Mouse (Mus musculus): Measurements from ENCODE around the gene Dusp13. TPM values are rescaled to one million over a fixed set of nuclear protein-coding genes. Genes with fewer than 3 reads are reported as not detected.

Gene Dusp13
- under 1 TPM in 1 of 2 experiments, not detected in 1; 0.75 TPM for total RNA-seq (2021)
- long read RNA-seq, partial matches to known transcripts: 0 of 1 reads
- long read RNA-seq, other reads (novel, unspliced or antisense): 1 of 1 reads

DNA sequence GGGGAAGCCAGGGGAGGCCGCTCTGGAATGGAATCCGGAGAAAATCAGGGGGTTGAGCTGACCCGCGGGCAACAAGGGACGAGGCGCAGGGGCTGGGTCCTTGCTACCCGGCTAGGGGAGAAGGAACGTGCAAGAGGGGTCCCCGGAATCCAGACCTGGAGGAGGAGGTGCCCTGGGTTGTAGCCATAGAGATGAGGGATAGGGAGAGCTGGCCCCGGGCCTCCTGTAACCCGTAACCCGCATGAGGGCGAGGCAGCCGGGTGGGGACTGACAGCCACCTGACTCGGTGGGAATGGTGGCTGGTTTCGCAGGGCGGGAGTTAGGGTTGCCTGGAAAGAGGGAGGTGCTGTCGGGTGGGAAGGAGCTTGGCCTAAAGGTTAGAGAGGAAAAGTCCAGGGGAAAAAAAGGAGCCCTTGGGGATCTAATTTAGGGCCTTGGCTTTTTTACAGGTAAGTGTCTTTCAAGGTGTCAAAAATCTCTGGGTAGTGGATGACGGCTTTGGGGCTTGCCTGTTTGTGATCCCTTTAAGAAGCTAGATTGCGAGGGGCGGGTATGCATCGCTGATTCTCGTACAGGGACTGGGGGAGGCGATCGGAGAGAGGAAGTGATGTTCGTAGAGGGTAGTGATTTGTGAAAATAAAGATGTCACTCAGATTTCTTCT, at the start of gene Dusp13:
Dusp13 (minus strand) TSS at position 301 of the 662 bp plus-strand sequence.
- peak; percentile 63 to 70 for DNase-seq (ENCODE audit: low spot score in 2 of 2)

GRCm38 (mm10) chr14:21800641-21801040, 49.7 kb upstream of the Dusp13 start:
- DNase-seq (ENCODE audit: low spot score in 2 of 2): no peak

GRCm38 (mm10) chr14:21792250-21792649, 41.3 kb upstream of the Dusp13 start:
- no peak for DNase-seq (ENCODE audit: low spot score in 2 of 2)

- no peak for DNase-seq (ENCODE audit: low spot score in 2 of 2)
Measured at GRCm38 (mm10) chr14:21791722-21792121, 40.7 kb upstream of the Dusp13 start.

DNA sequence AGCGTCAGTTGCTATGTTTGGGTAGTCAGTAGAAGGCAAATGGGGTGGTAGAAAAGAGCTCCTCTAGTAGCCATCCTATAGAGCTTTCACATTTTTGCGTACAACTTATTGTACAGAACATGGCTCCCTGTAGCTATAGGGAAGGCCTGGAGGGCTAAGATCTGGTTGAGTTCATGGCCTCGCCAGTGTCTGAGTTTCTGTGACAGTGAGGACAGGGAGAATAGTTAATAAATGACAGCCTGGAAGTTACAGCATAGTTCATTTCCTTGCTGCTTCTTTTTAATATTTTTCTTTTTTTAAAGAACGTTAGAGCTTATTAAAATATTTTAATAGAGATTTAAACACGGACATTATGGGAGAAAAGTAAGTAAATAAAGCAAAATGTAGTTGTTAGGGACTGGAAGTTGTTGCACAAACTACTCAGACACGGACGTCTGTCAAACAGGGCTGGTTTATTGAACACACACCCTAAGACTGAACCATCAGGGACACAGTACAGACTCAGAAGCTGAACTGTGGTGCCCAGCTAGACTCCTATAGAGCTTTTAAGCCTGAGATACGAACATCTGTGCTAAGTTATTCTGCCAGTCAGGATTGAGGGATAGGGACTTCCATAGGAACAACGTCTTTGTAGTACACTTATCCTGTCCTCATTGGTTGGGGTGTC, 39.7 kb upstream of the Dusp13 start:
- DNase-seq (ENCODE audit: low spot score in 2 of 2): no peak

- DNase-seq (ENCODE audit: low spot score in 2 of 2): no peak
Measured at GRCm38 (mm10) chr14:21788121-21788520, 37.1 kb upstream of the Dusp13 start.

DNA sequence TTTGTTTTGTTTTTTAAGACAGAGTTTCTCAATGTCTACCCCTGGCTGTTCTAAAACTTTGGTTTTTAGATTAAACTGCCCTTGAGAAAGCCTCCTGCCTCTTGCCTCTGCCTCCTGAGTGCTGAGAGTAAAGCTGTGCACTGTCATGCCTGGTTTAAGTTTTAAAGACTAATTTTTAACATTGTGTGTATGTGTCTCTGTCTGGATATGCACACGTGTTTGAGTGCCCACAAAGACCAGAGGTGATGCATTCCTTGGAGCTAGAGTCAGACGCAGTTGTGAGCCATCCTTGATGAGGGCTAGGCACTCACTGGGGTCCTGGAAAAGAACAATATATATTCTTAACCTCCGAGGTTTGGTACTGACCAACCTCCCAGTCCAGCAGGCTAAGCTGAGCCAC, 36.4 kb upstream of the Dusp13 start:
- no peak for DNase-seq (ENCODE audit: low spot score in 2 of 2)

GRCm38 (mm10) chr14:21786500-21786899, 35.5 kb upstream of the Dusp13 start:
- no peak for DNase-seq (ENCODE audit: low spot score in 2 of 2)

GRCm38 (mm10) chr14:21776201-21776600, 25.2 kb upstream of the Dusp13 start:
- no peak for DNase-seq (ENCODE audit: low spot score in 2 of 2)

- no peak for DNase-seq (ENCODE audit: low spot score in 2 of 2)
Measured at GRCm38 (mm10) chr14:21773946-21774345, 23.0 kb upstream of the Dusp13 start.

- no peak for DNase-seq (ENCODE audit: low spot score in 2 of 2)
Measured at GRCm38 (mm10) chr14:21772506-21773281, 21.7 kb upstream of the Dusp13 start.

DNA sequence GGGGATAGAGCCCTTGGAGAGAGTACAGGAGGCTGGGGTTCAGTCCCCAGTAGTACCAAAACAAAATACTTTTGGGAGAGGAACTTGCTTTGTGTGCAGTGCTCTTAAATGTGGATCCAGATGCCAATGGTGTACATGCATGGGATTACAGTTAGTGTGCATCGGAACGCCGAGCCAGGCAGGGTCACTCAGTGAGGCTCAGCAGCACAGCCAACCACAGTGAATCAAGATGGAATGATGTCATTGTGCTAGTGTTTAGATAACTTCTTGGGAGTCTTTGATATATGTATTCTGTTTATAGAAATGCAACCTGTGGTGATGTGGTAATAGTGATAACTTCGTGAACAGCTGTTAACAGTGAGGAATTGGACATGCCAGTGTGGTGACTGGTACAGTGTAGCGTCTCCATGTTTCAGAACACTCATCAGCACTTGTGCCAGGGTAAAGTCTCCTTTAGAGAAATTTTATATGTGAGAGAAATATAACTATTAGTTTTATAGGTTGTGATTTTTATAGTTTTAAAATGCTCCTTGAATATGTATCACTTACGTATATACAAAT, 15.5 kb upstream of the Dusp13 start:
- no peak for DNase-seq (ENCODE audit: low spot score in 2 of 2)

DNA sequence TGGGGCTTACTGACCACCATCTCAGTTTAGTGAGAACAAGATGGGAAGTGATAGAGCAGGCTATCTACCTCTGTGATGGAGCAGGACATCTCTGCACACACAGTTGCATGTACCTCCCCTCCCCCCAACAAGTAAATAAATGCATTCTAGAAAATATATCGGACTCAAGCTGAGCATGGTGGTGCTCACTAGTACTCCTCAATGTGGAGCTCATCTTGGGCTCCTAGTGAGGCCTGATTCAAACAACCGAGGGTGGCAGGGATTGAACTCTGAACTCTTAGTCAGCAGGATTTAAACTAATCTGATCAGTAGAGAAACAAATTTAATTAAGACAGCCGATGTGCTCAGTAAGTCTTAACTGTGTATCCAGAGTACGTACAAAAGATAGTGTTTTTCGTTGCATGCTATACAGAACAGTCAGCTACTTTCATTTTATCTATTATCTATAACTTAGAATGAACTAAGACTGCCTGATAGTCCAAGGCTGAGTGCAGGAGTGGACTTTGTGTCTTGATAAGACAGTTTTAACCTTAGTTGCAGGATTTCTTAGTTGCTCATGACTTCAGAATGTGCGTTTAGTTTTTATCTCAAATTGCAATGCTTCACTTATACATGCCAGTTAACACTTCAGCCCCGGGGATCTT, 14.9 kb upstream of the Dusp13 start:
- no peak for DNase-seq (ENCODE audit: low spot score in 2 of 2)

DNA sequence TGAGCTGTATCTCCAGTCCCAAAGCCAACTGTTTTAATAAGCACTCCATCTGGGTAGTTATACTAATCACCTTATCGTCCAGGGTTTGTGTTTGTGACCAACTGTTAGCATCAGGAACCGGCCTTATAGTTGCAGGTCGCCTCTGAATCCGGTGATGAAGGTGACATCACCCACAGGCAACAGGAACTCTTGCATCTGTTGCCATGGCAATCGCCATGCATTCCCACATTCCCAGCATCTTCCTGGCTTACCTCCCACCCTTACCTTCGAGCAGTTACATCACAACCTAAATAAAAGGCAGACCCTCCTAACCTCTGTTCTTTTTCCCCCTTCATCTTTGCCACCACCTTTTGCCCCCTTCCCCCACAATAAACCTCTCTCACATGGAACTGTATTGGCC, 13.7 kb upstream of the Dusp13 start:
- DNase-seq (ENCODE audit: low spot score in 2 of 2): no peak

- DNase-seq (ENCODE audit: low spot score in 2 of 2): no peak
Measured at GRCm38 (mm10) chr14:21763736-21764135, 12.8 kb upstream of the Dusp13 start.

DNA sequence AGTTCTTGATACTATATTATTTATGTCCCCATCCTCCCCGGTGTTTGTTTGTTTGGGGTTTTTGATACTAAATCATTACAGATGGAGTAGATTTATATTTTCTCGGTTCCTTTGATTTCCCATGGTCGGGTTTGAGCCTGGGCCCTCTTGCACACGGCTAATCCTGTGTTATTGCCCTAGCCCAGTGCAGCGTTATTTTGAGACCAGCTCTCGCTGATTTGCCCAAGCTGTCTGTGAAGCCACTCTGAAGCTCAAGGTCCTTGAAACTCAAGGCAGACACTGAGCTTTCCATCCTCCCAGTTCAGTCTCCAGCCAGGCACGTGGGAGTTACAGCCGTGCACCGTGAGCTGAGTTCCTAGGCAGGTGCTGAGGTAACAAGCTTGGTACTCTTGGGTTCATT, 10.6 kb upstream of the Dusp13 start:
- DNase-seq (ENCODE audit: low spot score in 2 of 2): no peak

DNA sequence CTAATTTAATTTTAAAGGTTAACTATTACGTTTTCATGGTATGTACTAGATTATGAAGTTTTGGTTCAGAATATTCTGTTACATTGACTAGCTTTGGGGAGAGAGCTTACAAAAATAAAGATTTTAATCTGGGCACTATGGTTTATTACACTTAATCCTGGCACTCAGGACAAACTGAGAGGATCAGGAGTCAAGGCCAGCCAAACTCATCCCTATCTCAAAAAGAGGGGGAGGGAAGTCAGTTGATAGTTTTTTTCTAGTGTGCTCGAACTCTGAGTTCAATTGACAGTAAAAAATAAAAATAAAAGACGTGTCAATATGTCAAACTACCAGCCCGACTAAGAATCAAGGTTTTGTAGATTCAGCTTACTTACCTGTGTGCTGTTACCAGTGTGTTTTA, 2.4 kb upstream of the Dusp13 start:
- no peak for DNase-seq (ENCODE audit: low spot score in 2 of 2)

DNA sequence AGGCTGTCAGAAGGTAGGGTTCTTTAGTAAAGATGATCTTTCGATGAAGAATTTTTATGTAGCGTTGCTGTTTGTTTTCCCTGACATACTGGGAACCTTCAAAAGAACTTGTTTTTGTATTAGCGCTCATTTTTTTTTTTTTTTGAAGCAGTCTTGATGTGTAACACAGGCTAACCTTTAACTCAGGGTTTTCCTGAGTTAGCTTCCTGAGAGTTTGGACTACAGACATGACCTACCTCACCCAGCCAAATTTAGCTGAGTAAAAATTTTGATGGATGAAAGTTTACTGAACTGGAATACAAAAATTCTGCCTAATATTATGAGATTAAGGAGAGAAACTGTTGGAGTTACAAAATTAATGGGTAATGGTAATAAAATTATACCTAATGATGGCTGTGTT, 1.4 kb upstream of the Dusp13 start:
- DNase-seq (ENCODE audit: low spot score in 2 of 2): no peak

DNA sequence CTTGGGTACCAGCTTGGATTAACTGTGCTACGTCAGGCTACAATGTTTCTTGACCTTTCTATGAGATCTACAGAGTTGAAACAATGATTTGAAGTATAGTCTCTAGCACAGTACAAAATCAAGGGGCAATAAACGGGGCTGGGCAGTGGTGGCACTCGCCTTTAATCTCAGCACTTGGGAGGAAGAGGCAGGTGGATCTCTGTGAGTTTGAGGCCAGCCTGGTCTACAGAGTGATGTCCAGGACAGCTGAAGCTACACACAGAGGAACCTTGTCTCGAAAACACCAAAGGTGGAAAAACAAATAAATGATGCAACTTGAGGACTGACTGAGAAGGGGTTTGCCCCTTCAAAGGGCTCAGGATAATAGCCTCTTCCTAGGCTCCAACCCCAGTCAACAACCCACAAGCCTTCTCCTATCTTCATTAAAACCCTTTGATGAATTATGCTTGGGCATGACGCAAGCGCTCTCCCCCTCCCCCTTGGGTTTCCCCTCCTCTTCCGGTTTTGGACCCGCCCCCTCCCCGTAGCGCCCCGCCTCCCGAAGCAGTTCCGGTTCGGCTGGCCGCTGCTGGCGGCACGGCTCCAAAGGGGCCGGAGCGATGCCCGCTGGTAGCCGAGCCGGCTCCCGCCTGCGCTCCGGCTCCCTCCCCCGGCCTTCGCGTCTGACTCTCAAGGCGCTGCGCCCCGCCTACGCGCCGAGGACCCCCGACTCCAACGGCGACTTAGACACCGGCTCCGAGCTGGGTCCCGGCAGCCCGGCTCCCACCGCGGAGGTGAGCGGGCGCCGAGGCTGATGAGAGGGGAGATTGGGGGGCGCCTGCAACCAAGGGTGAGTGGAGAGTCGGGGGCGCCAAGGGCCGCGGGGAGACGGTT, 737 bp downstream of the Dusp13 start, which contains the start of gene Samd8:
Samd8 (plus strand) TSS at position 524 of the 873 bp plus-strand sequence.
- DNase-seq (ENCODE audit: low spot score in 2 of 2): peak; percentile 82 to 90

Measured in layer of hippocampus, postnatal 10 days (tissue).